Mouse (Mus musculus): ENCODE measurements around the gene Abca8a. TPM values are rescaled to one million over a fixed set of nuclear protein-coding genes. Genes with fewer than 3 reads are reported as not detected.

Abca8a gene
- polyA plus RNA-seq (2012; rRNA removed) = 1.6 and 3.2 TPM in 2 replicates

DNA sequence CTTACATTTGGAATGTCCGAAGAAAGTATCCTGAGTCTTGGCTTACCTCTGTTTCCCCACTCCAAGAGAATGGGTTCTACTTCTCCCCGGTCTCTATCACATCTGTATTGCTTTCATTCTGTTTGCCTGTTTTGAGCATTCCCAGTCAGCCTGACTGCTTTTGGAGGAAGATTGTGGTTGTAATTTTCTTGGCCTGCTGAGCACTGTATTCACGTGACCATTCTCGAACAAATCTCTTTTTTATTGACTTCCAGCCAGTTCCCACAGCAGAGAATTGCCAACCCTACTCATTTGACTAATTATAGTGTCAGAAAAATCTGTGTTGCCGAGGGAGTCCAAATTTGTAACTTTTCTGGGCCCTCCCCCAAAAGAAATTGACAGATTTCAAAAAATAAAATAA lies at the start of gene Abca8a:
Abca8a (minus strand) TSS at position 121 of the 400 bp plus-strand sequence.
- Histone ChIP-seq H3K27ac (ENCODE audit: control insufficient read depth, insufficient read depth, low read length) (no peak within 1 kb of the TSS), H3K36me3 (ENCODE audit: control insufficient read depth, insufficient read depth, low read length) (no peaks in the 10 kb centered on the region), H3K4me1 (replicated peaks; ENCODE audit: control insufficient read depth, insufficient read depth, low read length) (no peaks in the 10 kb centered on the region), H3K27me3 (ENCODE audit: control insufficient read depth, insufficient read depth, low read length) (no peaks in the 10 kb centered on the region), H3K4me3 (ENCODE audit: control insufficient read depth, insufficient read depth, low read length) (no peak within 1 kb of the TSS)
- DNase-seq = no peak
- 60% methylated on average over 5 of the region's 5 CpGs for WGBS
- no peak for TF ChIP-seq CTCF (IDR thresholded peaks at IDR 0.05; ENCODE audit: borderline replicate concordance, control insufficient read depth, extremely low read depth, insufficient read depth, low read length, poor library complexity)
- TF ChIP-seq POLR2A (IDR thresholded peaks at IDR 0.05; ENCODE audit: control insufficient read depth, extremely low read depth, insufficient read depth, low read length, poor library complexity) = no peak

- WGBS = 91% methylated on average over 11 of the region's 11 CpGs
- no peak overlapping the region for H3K27ac ChIP-seq (ENCODE audit: control insufficient read depth, insufficient read depth, low read length)
- DNase-seq = no peak
These were observed 49.6 kb upstream of the Abca8a start for GRCm38 (mm10) chr11:110145421-110145820.

GRCm38 (mm10) chr11:110130760-110131159 lies 35.0 kb upstream of the Abca8a start:
- no peak for TF ChIP-seq POLR2A (IDR thresholded peaks at IDR 0.05; ENCODE audit: control insufficient read depth, extremely low read depth, insufficient read depth, low read length, poor library complexity)
- no peak for TF ChIP-seq CTCF (IDR thresholded peaks at IDR 0.05; ENCODE audit: borderline replicate concordance, control insufficient read depth, extremely low read depth, insufficient read depth, low read length, poor library complexity)
- Histone ChIP-seq H3K27me3 (ENCODE audit: control insufficient read depth, insufficient read depth, low read length) (no peaks in the 10 kb centered on the region), H3K36me3 (ENCODE audit: control insufficient read depth, insufficient read depth, low read length) (no peaks in the 10 kb centered on the region), H3K4me3 (ENCODE audit: control insufficient read depth, insufficient read depth, low read length) (no peak overlapping the region), H3K27ac (ENCODE audit: control insufficient read depth, insufficient read depth, low read length) (no peak overlapping the region), H3K4me1 (replicated peaks; ENCODE audit: control insufficient read depth, insufficient read depth, low read length) (no peaks in the 10 kb centered on the region)
- 90% methylated on average over 5 of the region's 5 CpGs for WGBS
- no peak for DNase-seq

More at GRCm38 (mm10) chr11:110145421-110145820, 49.6 kb upstream of the Abca8a start:
- H3K4me1 ChIP-seq (replicated peaks; ENCODE audit: control insufficient read depth, insufficient read depth, low read length) = no peaks in the 10 kb centered on the region
- no peak for TF ChIP-seq CTCF (IDR thresholded peaks at IDR 0.05; ENCODE audit: borderline replicate concordance, control insufficient read depth, extremely low read depth, insufficient read depth, low read length, poor library complexity)
- H3K36me3 ChIP-seq (ENCODE audit: control insufficient read depth, insufficient read depth, low read length) = no peaks in the 10 kb centered on the region
- H3K4me3 ChIP-seq (ENCODE audit: control insufficient read depth, insufficient read depth, low read length) = no peak overlapping the region
- no peaks in the 10 kb centered on the region for H3K27me3 ChIP-seq (ENCODE audit: control insufficient read depth, insufficient read depth, low read length)

DNA sequence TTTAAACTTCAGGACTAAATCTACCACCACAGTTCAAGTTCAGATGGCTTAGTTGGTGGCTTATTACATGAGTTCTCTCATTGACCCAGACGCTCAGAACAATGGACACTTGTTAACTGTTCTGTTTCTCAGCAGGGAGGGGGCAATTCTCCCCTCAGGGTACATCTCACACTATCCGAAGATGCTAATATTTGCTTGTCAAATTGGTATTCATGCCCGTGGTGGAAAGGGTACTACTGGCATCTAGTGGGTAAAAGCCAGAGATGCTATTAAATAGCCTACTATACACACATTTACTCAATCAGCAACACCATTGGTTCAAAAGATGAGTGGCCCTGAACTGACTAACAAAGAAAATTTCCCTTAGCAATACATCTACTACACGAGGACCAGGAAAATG lies 15.4 kb upstream of the Abca8a start:
- Histone ChIP-seq H3K27ac (ENCODE audit: control insufficient read depth, insufficient read depth, low read length) (no peak overlapping the region), H3K36me3 (ENCODE audit: control insufficient read depth, insufficient read depth, low read length) (no peaks in the 10 kb centered on the region), H3K4me3 (ENCODE audit: control insufficient read depth, insufficient read depth, low read length) (no peak overlapping the region), H3K27me3 (ENCODE audit: control insufficient read depth, insufficient read depth, low read length) (no peaks in the 10 kb centered on the region), H3K4me1 (replicated peaks; ENCODE audit: control insufficient read depth, insufficient read depth, low read length) (no peaks in the 10 kb centered on the region)
- no peak for TF ChIP-seq POLR2A (IDR thresholded peaks at IDR 0.05; ENCODE audit: control insufficient read depth, extremely low read depth, insufficient read depth, low read length, poor library complexity)
- no peak for TF ChIP-seq CTCF (IDR thresholded peaks at IDR 0.05; ENCODE audit: borderline replicate concordance, control insufficient read depth, extremely low read depth, insufficient read depth, low read length, poor library complexity)
- WGBS = 82% methylated on average over 4 of the region's 4 CpGs
- DNase-seq = no peak

GRCm38 (mm10) chr11:110101437-110101836 lies 5.7 kb upstream of the Abca8a start:
- TF ChIP-seq CTCF (IDR thresholded peaks at IDR 0.05; ENCODE audit: borderline replicate concordance, control insufficient read depth, extremely low read depth, insufficient read depth, low read length, poor library complexity) = no peak
- no peak for TF ChIP-seq POLR2A (IDR thresholded peaks at IDR 0.05; ENCODE audit: control insufficient read depth, extremely low read depth, insufficient read depth, low read length, poor library complexity)
- WGBS = 94% methylated on average over 7 of the region's 7 CpGs
- H3K27me3 ChIP-seq (ENCODE audit: control insufficient read depth, insufficient read depth, low read length) = no peaks in the 10 kb centered on the region
- no peak overlapping the region for H3K4me3 ChIP-seq (ENCODE audit: control insufficient read depth, insufficient read depth, low read length)
- H3K27ac ChIP-seq (ENCODE audit: control insufficient read depth, insufficient read depth, low read length) = no peak overlapping the region
- DNase-seq = no peak
- H3K4me1 ChIP-seq (replicated peaks; ENCODE audit: control insufficient read depth, insufficient read depth, low read length) = no peaks in the 10 kb centered on the region
- no peaks in the 10 kb centered on the region for H3K36me3 ChIP-seq (ENCODE audit: control insufficient read depth, insufficient read depth, low read length)

DNA sequence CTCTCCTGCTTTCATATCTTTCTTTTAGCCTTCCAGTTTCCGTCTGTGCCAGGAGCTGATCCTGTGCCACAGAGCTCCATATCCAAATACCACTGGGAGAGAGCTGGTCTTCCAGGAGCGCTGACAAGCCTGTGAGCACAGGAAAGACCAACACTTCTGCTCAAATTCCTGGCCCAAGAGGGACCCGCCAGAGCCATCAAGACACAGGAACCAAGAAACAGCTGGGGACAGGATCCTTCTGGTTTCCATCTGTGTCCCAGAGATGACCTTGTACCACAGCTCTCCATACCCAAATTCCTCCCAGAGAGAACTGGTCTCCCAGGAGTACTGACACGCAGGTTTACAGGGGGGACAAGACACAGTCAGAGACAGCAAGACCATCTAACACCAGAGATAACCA lies 3.1 kb upstream of the Abca8a start:
- DNase-seq = no peak
- Histone ChIP-seq H3K27ac (ENCODE audit: control insufficient read depth, insufficient read depth, low read length) (no peak overlapping the region), H3K27me3 (ENCODE audit: control insufficient read depth, insufficient read depth, low read length) (no peaks in the 10 kb centered on the region), H3K4me3 (ENCODE audit: control insufficient read depth, insufficient read depth, low read length) (no peak overlapping the region), H3K4me1 (replicated peaks; ENCODE audit: control insufficient read depth, insufficient read depth, low read length) (no peaks in the 10 kb centered on the region), H3K36me3 (ENCODE audit: control insufficient read depth, insufficient read depth, low read length) (no peaks in the 10 kb centered on the region)
- 92% methylated on average over 4 of the region's 4 CpGs for WGBS
- TF ChIP-seq POLR2A (IDR thresholded peaks at IDR 0.05; ENCODE audit: control insufficient read depth, extremely low read depth, insufficient read depth, low read length, poor library complexity) (no peak), CTCF (IDR thresholded peaks at IDR 0.05; ENCODE audit: borderline replicate concordance, control insufficient read depth, extremely low read depth, insufficient read depth, low read length, poor library complexity) (no peak)

DNA sequence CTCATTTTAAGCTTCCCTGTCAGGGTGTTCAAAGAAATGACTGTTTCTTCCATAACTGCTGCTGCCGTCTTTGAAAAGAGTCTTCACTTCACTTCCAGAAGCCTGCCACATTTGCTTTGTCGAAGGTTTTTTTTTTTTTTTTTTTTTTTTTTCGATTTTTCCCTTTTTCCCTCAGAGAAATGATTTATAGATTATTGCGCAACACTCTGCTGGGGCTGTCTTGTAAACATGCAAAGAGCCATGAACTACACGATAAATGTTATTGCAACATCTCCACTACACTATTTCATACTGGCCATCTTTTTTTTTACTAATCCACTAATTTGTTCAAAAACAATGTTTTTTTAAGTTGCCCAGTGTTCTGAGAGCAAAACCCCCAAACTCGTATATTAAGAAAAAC lies 1.7 kb upstream of the Abca8a start:
- H3K27ac ChIP-seq (ENCODE audit: control insufficient read depth, insufficient read depth, low read length) = no peak overlapping the region
- TF ChIP-seq POLR2A (IDR thresholded peaks at IDR 0.05; ENCODE audit: control insufficient read depth, extremely low read depth, insufficient read depth, low read length, poor library complexity) (no peak), CTCF (IDR thresholded peaks at IDR 0.05; ENCODE audit: borderline replicate concordance, control insufficient read depth, extremely low read depth, insufficient read depth, low read length, poor library complexity) (no peak)
- no peaks in the 10 kb centered on the region for H3K36me3 ChIP-seq (ENCODE audit: control insufficient read depth, insufficient read depth, low read length)
- no peak overlapping the region for H3K4me3 ChIP-seq (ENCODE audit: control insufficient read depth, insufficient read depth, low read length)
- H3K27me3 ChIP-seq (ENCODE audit: control insufficient read depth, insufficient read depth, low read length) = no peaks in the 10 kb centered on the region
- H3K4me1 ChIP-seq (replicated peaks; ENCODE audit: control insufficient read depth, insufficient read depth, low read length) = no peaks in the 10 kb centered on the region
- WGBS = 71% methylated on average over 6 of the region's 6 CpGs
- DNase-seq = no peak

Measured in thymus, adult 2 months (tissue).